Mouse (Mus musculus) A20 (cell line): Measurements from ENCODE around the gene Hfe2.
A peak's percentile ranks its signal among the peaks of the same experiment; 100 is the strongest.
"Not testable (repeated sequence)": the region's sequence is repeated elsewhere in the genome, so short reads cannot be mapped to it uniquely, and the experiment has no call there.

ENCODE experiments used
- DNase-seq: peaks from one replicate; pipeline ENCODE4 v3.0.0-alpha.2; 2011; ENCODE audit warnings: low read depth, low spot score

Hfe2 gene

DNA sequence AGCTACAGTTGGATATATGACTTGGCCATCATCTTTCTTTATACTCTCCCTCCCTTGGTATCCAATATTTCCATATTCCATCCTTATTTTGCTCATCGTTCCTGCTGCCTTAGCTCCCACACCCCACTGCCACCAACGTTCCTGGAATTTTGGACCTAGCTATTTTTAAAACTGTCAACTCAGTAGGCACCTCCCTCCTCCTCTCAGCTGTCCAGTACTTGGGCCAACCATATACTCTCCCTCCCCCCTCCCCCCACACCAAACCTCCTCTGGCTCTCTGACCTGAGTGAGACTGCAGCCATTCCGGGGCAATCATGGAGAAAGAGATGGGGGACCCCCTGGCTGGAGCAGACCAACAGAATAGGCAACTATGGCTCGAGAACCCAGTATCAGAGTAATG is at the start of gene Hfe2:
Gene Hfe2 (plus strand): TSS at position 259 of the 400 bp plus-strand sequence.
- no peak for DNase-seq

DNA sequence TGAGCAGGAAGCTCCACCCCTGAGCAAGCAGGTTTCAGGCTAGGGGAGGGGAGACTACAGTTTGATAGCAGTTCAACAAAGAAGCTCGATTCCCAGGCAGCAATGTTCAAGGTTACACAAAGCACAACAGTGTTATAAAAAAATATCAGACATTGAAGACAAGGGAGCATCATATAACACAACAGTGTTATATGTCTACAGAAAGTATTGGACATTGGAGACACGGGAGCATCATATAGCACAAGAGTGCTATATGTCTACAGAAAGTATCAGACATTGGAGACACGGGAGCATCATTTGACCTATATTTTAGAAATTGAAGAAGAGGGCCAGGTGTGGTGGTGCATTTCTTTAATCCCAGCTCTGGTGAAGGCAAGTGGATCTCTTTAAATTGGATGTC is 47.9 kb upstream of the Hfe2 start:
- no peak for DNase-seq

DNA sequence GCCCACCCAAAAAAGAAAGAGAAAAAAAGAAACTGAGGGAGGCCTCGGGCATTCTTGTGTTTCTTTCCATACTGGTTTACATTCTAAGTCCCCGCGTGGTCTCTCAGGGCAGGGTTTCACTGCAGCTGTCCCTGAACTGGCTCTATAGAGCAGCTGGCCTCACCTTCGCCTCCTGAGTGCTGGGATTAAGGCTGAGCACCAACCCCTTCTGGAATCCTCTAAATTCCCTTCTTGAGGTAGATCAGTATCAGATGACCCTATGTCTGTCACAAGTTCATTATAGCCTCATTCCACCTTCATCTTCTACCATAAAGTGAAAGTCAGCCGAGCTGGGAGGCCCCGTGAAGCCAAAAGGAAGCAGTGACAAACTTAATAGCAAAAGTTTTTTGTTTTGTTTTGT is 47.4 kb upstream of the Hfe2 start:
- DNase-seq, result no peak

DNA sequence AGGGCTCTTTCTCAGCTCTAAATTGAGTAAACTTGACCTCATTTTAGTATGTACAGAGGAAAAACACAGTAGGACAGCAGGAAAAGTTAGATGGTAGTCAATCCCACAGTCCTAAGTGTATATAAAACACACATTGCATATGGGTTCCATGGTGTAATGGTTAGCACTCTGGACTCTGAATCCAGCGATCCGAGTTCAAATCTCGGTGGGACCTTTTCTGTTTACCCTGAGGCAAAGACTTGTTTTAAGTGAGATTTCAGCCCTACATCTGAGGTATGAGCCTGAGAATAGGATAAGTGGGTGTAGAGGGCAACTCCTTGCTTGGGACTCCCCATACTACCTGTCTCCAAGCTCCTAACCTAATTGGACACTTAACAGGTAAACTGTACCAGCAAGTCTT is 45.7 kb upstream of the Hfe2 start:
- no peak for DNase-seq

DNA sequence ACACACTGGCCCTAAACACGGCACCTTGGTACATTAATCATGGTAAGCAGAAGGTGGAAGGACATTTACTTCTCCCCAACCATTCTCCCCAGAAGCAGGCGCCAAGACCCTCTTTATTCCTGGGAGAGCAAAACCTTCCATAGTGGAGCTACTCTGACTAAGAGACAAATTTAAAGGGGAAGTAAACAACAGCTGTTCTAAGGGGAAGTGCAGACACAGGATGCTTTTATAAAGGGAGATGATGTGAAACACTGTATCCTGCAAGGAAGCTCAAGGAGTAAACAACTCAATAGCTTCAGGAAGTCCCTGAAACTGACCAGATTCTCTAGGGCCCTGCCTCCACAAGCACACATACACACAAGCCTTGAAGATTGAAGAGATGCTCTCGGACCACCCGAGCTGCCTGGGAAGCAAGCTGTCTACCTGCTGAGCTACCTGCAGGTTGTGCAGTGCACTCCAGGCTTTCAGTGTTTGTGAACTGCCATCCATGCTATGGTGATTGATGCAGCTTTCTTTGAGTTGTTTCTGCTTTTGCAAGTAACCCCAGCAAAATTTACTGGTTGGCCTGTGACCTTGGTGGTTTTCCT is 44.2 kb upstream of the Hfe2 start:
- no peak for DNase-seq

DNA sequence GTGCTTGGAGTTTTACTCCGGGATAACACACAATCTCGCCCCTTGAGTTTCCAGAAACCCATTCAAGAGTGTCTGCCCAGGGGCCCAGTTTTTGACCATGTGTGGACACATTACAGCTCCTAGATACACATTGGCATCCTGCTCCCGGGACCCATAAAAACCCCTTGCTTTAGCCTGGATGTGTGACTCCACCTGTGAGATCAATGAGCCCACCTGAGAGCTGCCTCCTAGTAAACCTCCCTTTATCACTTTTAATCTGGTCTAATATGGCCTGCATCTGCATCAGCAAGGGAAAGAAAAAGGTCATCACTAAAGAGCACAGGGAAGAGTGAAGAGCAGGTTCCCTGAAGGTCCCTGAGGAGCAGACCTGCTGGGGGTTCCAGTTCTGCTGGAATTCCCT is 43.1 kb upstream of the Hfe2 start:
- DNase-seq, result no peak

DNA sequence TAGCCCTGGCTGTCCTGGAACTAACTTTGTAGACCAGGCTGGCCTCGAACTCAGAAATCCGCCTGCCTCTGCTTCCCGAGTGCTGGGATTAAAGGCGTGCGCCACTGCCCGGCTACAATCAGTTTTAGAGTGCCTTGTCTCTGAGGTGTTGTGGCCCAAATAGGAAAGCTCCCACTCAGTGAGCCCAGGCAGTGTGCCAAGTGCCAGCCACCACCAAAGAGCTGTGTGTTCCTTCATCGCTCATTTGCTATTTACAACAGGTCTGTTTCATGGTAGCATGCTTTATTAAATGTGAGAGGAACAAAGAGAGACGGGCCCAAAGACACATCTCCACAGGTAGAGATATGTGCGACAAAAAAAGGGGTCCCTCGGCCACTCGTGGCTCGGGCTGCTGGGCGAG is 42.5 kb upstream of the Hfe2 start:
- no peak for DNase-seq

DNA sequence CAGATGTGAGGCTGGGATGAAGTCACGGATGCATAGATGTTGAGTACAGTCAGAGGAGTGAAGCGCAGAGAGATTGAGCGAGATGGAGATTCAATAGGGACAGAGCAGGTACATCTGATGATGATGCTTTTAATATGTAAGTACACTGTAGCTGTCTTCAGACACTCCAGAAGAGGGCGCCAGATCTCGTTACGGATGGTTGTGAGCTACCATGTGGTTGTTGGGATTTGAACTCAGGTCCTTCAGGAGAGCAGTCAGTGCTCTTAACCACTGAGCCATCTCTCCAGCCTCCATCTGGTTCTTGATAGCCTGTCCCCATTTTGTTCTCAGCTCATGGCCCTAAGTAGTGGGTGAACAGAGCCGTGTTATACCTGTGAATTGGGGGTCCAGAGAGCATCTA is 41.9 kb upstream of the Hfe2 start:
- DNase-seq, result peak; percentile 24

DNA sequence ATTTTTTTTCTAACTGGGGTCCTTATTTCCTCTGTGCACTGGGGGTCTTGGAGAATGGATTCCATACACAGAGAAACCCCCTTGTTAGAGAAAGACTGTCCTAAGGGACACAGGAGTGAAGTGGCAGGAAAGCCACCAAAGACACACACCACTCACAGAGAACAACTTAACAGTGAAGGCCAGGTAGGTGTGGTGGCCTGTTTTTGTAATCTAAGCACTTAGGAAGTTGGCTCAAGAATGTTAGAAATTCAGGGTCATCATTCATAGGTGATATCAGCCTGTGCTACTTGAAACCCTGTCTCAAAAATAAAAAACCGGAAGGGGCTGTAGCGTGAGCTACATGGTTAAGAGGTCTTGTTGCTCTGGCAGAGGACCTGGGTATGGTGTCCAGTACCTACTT is 41.0 kb upstream of the Hfe2 start:
- DNase-seq, result no peak

DNA sequence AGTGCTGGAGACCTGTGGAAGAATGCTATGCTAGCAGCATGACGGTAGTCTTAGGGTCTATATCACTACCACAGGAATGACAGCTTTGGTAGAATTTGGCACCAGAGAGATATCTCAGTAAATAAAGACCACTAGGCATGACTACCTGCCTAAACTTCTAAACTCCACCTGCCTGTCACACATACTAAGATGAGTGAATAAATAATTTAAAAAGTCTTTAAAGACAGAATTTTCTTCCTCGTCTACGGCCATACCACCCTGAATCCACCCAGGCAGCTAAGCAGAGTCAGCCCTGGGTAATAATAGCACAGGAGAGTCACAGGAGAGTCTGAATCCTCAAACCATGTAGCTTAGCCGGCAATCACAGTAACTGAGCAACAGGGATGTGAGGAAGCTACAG is 40.1 kb upstream of the Hfe2 start:
- DNase-seq, result no peak

DNA sequence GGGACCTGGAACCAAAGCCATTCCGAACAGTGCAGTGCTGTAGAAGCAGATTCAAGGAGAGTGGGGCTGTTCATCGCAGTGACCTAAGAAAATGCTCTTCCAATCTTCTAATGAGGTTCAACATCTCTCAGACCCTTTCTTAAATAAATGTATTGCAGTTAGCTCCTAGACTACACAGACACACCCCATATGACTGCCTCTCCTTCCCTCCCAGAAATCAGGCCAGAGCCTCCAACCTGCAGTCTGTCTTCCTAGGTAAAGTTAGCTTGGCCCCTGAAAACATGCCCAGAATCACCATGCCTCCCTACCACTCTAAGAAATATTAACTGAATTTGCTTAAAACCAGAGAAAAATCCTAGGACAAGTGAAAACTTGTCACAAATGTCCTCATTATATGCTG is 39.6 kb upstream of the Hfe2 start:
- DNase-seq, result no peak

DNA sequence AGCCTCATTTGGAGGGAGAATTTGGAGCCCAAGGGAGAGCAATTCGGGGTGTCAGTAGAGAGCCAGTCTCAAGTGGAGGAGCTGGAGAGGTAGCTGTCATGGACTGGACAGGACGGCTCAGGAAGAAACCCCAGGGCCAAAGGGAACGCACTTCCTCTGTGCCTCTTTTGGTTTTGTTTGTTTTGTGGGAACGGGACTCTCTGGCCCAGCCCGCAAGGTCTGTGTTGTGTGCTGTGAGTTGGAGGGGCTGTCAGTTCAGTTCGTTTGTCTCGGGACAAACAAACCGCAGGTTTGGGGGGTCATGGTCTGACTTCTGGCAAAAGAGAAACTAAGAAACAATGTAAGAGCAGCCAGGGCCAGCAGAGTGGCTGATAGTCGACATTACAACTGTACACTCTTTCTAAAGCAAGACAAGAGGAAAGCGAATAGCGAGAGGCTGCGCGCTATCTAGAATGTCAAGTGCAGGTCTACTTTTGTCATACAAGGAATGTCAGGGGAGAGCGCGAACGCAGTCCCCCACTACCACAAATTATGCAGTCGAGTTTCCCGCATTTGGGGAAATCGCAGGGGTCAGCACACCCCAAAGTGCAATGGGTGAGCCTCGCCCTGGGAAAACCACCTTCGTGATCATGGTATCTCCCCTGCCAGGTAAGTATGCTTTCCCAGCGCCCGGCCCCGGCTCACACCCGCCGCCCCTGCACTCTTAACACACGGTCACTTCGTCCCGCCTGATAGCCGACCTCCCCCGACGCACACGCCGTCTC is 38.7 kb upstream of the Hfe2 start:
- DNase-seq, result not testable (repeated sequence)

DNA sequence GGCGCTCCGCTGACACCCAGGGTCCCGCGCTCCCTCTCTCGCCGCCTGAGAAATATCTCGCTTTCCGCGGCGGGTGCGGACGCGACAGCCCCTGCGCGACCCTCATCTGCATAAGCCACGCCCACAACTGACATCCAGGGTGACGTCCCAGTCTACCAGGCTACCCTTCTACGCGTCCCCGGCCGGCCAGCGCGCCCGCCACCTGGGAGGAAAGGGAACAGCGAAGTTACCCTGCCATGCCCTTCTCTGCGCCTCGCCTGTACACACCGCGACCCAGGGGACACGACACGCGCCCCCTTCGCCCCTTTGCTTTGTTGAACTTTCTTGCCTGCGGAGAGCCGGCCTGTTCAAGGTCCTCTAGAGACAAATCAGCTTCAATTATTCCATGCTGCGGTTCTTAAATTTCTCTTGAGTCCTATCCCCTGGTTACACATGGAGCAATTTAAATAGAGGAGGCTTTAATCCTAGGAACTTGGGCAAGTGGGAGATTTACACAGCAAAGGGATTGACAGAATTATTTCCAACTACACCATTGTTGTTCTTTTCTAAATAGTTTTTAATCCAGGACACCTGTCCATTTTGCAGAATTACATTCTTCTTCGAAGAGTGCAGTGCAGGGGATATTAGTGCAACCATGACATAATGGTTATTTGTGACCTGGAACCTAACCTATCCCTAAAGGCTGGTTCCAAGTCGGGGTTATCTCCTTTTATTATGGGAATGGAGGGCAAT is 38.0 kb upstream of the Hfe2 start:
- DNase-seq, result peak; percentile 75

DNA sequence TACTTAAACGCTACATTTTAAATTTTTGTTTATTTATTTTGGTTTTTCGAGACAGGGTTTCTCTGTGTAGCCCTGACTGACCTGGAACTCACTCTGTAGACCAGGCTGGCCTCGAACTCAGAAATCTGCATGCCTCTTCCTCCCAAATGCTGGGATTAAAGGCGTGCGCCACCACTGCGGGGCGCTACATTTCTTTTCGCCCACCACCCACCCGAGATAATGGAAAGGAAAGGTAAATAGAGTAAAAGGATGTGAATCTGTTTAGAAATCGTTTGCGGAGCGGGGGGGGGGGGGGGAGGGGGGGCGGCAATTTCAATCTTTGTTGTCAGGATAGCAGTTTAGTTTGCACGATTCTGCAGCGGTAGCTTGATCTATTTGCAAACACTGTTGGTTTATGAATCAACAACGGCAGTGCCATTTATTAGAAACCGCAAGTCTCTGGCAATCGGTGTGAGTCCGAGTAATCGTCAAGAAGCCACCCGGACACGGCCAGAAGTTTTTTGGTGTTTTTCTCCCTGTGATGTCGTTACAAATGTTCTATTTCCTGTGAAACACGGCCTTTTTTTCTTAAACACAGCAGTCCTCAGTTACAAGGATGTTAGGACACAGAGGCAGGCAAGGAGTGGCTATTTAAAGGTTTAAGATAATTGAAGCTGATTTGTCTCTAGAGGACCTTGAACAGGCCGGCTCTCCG is 37.2 kb upstream of the Hfe2 start:
- DNase-seq, result peak; percentile 85

DNA sequence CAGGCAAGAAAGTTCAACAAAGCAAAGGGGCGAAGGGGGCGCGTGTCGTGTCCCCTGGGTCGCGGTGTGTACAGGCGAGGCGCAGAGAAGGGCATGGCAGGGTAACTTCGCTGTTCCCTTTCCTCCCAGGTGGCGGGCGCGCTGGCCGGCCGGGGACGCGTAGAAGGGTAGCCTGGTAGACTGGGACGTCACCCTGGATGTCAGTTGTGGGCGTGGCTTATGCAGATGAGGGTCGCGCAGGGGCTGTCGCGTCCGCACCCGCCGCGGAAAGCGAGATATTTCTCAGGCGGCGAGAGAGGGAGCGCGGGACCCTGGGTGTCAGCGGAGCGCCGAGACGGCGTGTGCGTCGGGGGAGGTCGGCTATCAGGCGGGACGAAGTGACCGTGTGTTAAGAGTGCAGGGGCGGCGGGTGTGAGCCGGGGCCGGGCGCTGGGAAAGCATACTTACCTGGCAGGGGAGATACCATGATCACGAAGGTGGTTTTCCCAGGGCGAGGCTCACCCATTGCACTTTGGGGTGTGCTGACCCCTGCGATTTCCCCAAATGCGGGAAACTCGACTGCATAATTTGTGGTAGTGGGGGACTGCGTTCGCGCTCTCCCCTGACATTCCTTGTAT is 36.6 kb upstream of the Hfe2 start:
- DNase-seq, result not testable (repeated sequence)

DNA sequence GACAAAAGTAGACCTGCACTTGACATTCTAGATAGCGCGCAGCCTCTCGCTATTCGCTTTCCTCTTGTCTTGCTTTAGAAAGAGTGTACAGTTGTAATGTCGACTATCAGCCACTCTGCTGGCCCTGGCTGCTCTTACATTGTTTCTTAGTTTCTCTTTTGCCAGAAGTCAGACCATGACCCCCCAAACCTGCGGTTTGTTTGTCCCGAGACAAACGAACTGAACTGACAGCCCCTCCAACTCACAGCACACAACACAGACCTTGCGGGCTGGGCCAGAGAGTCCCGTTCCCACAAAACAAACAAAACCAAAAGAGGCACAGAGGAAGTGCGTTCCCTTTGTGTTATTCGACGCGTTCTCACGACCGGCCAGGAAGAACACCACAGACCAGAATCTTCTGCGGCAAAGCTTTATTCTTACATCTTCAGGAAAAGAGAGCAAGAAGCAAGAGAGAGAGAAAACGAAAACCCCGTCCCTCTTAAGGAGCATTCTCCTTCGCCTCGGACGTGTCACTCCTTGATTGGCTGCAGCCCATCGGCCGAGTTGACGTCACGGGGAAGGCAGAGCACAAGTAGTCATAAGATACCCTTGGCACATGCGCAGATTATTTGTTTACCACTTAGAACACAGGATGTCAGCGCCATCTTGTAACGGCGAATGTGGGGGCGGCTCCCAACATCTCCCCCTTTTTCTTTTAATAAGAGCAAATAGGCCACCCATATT is 35.9 kb upstream of the Hfe2 start:
- DNase-seq, result not testable (repeated sequence)

DNA sequence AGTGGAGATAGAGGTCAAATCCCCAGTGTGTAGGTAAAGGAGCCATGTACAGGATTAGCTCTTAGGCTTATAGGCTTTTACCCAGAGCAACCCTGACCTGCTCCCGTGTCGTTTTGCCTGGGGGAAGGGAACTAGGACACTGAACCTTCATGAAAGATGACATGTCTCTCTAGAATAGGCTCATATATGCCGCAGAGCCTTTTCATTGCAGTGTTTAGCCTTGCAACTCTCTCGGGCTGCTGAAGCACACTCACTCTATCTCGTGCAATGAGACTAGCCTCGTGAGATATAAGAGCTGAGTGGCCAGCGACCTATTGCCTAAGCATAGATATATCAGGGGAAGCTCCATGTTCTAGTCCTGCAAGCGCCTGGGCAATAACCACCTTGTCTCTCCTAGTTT is 35.3 kb upstream of the Hfe2 start:
- not testable (repeated sequence) for DNase-seq

DNA sequence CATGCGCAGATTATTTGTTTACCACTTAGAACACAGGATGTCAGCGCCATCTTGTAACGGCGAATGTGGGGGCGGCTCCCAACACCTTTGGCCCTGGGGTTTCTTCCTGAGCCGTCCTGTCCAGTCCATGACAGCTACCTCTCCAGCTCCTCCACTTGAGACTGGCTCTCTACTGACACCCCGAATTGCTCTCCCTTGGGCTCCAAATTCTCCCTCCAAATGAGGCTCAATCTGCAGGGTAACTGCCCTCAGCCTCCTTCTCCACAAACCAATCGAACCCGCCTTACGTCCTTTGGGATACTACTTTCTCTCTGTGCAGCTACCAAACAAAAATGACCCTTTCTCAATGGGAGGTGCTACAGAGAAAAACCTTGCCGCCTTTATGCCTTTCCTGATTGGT is 30.5 kb upstream of the Hfe2 start:
- not testable (repeated sequence) for DNase-seq

DNA sequence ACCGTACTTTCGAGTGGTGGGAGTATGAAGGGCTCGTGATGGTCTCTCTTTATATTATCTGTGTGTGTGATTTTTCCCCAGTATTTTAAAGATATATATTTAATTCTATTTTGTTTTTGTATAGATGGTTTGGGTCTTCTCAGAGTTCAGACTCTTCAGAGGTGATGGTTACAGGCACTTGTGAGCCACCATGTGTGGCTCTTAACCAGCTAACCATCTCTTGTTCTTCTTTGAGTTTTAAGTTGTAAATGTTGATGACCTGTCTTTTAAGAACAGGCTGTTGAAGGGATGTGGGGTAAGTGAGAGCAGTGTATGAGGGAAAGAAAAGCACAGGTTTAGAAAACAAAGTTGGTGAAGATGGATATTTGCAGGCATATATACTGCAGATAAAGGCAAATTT is 30.1 kb upstream of the Hfe2 start:
- DNase-seq, result peak; percentile 33

DNA sequence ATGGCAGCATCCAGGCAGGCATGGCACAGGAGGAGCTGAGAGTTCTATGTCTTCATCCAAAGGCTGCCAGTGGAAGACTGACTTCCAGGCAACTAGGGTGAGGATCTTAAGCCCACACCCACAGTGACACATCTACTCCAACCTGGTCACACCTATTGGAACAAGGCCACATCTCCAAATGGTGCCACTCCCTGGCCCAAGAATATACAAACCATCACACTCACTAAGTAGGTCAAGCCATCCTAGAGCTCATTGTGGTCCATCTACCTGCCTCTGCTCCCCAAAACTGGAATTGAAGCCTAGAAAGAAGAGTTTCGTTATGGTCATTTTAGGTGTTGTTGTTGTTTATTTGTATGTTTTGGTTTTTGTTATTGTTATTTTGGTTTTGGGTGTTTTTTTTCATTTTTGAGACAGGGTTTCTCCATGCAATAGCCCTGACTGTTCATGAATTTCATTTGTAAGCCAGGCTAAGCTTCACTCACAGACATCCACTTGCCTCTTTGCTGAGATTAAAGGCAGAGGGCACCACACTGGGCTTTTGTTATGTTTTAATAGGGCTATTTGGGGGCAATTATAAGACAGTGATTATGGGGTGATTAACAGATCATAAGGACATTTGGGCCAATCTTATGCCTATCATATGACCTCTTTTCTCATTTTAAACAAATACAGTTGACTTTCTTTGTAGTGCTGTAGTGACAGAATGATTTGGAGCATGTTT is 29.3 kb upstream of the Hfe2 start:
- no peak for DNase-seq

DNA sequence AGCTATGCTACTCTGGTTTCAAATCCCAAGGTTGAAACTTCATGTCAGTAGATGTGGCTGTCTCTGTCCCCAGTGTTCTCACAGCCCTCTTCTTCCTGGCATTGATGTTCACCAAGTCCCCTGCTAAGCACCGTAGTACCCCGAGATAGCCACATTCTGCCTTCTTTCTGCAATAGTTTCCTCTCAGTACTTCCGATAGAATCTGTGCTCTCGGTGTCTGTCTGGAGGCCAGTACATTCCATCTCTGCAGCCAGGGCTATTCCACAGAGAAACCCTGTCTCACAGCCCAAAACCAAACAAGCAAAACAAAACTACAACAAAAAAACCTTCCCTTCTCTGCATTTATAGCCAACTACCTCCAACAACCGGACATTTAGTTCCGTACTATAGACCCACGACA is 28.8 kb upstream of the Hfe2 start:
- DNase-seq, result peak; percentile 50
